In the genomic region with DNA sequence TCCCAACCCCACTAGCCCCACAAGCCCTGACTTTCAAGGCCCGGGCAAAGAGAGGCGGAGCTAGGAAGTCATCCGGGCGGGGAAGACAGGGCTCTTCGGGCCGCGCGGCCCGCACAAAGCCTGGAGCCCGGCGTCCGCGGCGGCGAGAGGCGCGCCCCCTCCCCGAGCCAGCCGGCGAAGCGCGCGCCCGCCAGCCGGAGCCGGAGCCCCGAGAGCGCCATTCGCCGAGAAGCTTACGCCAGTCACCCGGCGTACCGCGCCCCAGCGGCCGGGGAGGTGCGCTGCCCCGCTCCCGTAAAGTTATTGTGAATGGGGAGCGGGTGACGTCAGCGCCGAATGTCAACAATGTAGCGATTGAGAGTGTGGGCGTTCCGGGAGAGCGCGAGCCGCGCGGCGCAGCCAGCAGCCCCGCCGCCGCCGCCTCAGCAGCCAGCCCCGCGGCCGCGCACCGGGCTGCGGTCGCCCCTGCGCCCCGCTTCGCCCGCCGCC, we compare ENCODE assay signal across 9 mouse cellular contexts. TPM values are rescaled to one million over a fixed set of nuclear protein-coding genes. Genes with fewer than 3 reads are reported as not detected.
DNase-seq lines count a peak whose midpoint lies in the region; ATAC-seq and TF ChIP-seq lines count a peak whose summit lies in the region.
"Had no signal": no experiment of that assay in that cellular context is flagged by ENCODE, and none has a peak within 500 bp of the region (broad histone marks: within the 10 kb centered on the region; RNA-seq: fewer than 3 reads in every experiment).

A gene (plus strand): TSS at position 439 of the 489 bp plus-strand sequence.

- no peak for TF ChIP-seq POLR2A in CH12.LX (IDR thresholded peaks at IDR 0.05; ENCODE audit: low read depth, low read length)

- H3K4me1 ChIP-seq in CH12.LX (ENCODE audit: control insufficient read depth in 1 of 2, insufficient read depth in 2 of 2) = peaks cover 0 to 11% of the 10 kb centered on the region in 2 experiments; a peak in 2 of 4 replicates
- H3K4me1 ChIP-seq in forebrain, embryonic 14.5 days (ENCODE audit: control insufficient read depth, insufficient read depth, low read length) = peaks cover 31% of the 10 kb centered on the region
- peaks cover 13% of the 10 kb centered on the region for H3K4me1 ChIP-seq in liver, postnatal 0 days (ENCODE audit: insufficient read depth)
- peaks cover 42% of the 10 kb centered on the region for H3K4me1 ChIP-seq in neural tube, embryonic 15.5 days

- under 1% methylated on average over 48 of the region's 69 CpGs for WGBS in forebrain, embryonic 14.5 days
- WGBS in liver, postnatal 0 days (ENCODE audit: insufficient replicate concordance) = 0% methylated on average over 49 of the region's 69 CpGs
- under 1% methylated on average over 50 of the region's 69 CpGs for WGBS in neural tube, embryonic 15.5 days

- TF ChIP-seq EP300 in CH12.LX (IDR thresholded peaks at IDR 0.05; ENCODE audit: low read length) = no peak
- no peak for TF ChIP-seq EP300 in liver, postnatal 0 days (IDR thresholded peaks at IDR 0.05; ENCODE audit: low read depth)

- peak; percentile 88 for ATAC-seq in forebrain, embryonic 14.5 days
- ATAC-seq in liver, postnatal 0 days = peak; percentile 86
- ATAC-seq in neural tube, embryonic 15.5 days (ENCODE audit: low FRiP score) = peak; percentile 85

- peaks cover 81% of the 10 kb centered on the region for H3K27me3 ChIP-seq in CH12.LX (replicated peaks)
- H3K27me3 ChIP-seq in forebrain, embryonic 14.5 days (replicated peaks; ENCODE audit: control insufficient read depth, insufficient read depth, low read length) = no peaks in the 10 kb centered on the region
- peaks cover 7% of the 10 kb centered on the region for H3K27me3 ChIP-seq in liver, postnatal 0 days (ENCODE audit: insufficient read depth, low read length)
- no peaks in the 10 kb centered on the region for H3K27me3 ChIP-seq in neural tube, embryonic 15.5 days (replicated peaks)

- H3K4me2 ChIP-seq in CH12.LX (ENCODE audit: insufficient read depth, low read depth, poor library complexity, severe bottlenecking) = peak within 1 kb of the TSS; percentile 90
- H3K4me2 ChIP-seq in forebrain, embryonic 14.5 days (ENCODE audit: low read length) = peak within 1 kb of the TSS; percentile 82
- peak within 1 kb of the TSS; percentile 93 for H3K4me2 ChIP-seq in liver, postnatal 0 days (ENCODE audit: low read depth, low read length)
- H3K4me2 ChIP-seq in neural tube, embryonic 15.5 days = peak within 1 kb of the TSS; percentile 86

- DNase-seq in CH12.LX (ENCODE audit: extremely low read depth) = peak; percentile 56
- DNase-seq in c-Kit-positive CD71-negative TER-119-negative erythroid progenitor cells, embryonic 14.5 days (ENCODE audit: low read depth) = peak; percentile 88
- peak; percentile 97 for DNase-seq in forebrain, embryonic 14.5 days (ENCODE audit: low spot score)
- DNase-seq in heart, postnatal 14 days = peak; percentile 88 to 90
- peak; percentile 93 for DNase-seq in layer of hippocampus, adult 11-12 months (ENCODE audit: low spot score)
- peak; percentile 90 for DNase-seq in liver, postnatal 0 days
- DNase-seq in testis, postnatal 14 days (ENCODE audit: low spot score) = peak; percentile 90

- H3K4me3 ChIP-seq in CH12.LX (replicated peaks in 1 of 3; ENCODE audit: low read depth in 2 of 3, low read length in 2 of 3, poor library complexity in 1 of 3) = peak within 1 kb of the TSS in 2 of 3 experiments; percentile 57 to 68
- peak within 1 kb of the TSS; percentile 100 for H3K4me3 ChIP-seq in forebrain, embryonic 14.5 days (ENCODE audit: low read depth, low read length)
- peak within 1 kb of the TSS; percentile 86 for H3K4me3 ChIP-seq in liver, postnatal 0 days (ENCODE audit: low read depth, low read length)
- H3K4me3 ChIP-seq in neural tube, embryonic 15.5 days (replicated peaks) = peak within 1 kb of the TSS; percentile 93

- no peaks in the 10 kb centered on the region for H3K36me3 ChIP-seq in CH12.LX (replicated peaks in 1 of 2; ENCODE audit: control insufficient read depth in 1 of 2, insufficient read depth in 1 of 2, low read length in 1 of 2)
- no peaks in the 10 kb centered on the region for H3K36me3 ChIP-seq in forebrain, embryonic 14.5 days (ENCODE audit: control insufficient read depth, insufficient read depth, low read length)
- no peaks in the 10 kb centered on the region for H3K36me3 ChIP-seq in liver, postnatal 0 days (replicated peaks; ENCODE audit: insufficient read depth, low read length)
- no peaks in the 10 kb centered on the region for H3K36me3 ChIP-seq in neural tube, embryonic 15.5 days

- in situ Hi-C loops in CH12.LX (cut with MboI; ENCODE audit: low pct_ligation_motif_present, low pct_unique_long_range_greater_than_20kb, low sequenced_read_pairs) = no loop called here

- TF ChIP-seq CTCF in CH12.LX (conservative IDR thresholded peaks at IDR 0.05 in 1 of 2, IDR thresholded peaks at IDR 0.05 in 1 of 2; ENCODE audit: low read depth in 2 of 2, low read length in 2 of 2) = no peak
- TF ChIP-seq CTCF in liver, postnatal 0 days (IDR thresholded peaks at IDR 0.05; ENCODE audit: low read depth) = peak; percentile 37

- TF ChIP-seq RAD21 in CH12.LX (IDR thresholded peaks at IDR 0.05; ENCODE audit: low read depth, low read length) = no peak

- dilution Hi-C loops in CH12.LX (cut with MboI; ENCODE audit: extremely low pct_ligation_motif_present, extremely low pct_unique_long_range_greater_than_20kb, low sequenced_read_pairs) = no loop called here

- H3K79me2 ChIP-seq in CH12.LX (replicated peaks; ENCODE audit: control insufficient read depth, extremely low read depth, insufficient read depth, poor library complexity, severe bottlenecking) = no peaks in the 10 kb centered on the region

- intact Hi-C loops in heart, postnatal 14 days (cut with DNase I) = loop anchor here (2.0 to 5.0 kb wide), 3 partner anchors 41 to 334 kb away; no protein-coding TSS in a partner anchor

- no peak within 1 kb of the TSS for H3K9ac ChIP-seq in CH12.LX (ENCODE audit: insufficient read depth, low read depth)
- H3K9ac ChIP-seq in forebrain, embryonic 14.5 days (ENCODE audit: low read length) = peak within 1 kb of the TSS; percentile 97
- H3K9ac ChIP-seq in liver, postnatal 0 days (replicated peaks) = peak within 1 kb of the TSS; percentile 92
- peak within 1 kb of the TSS; percentile 95 for H3K9ac ChIP-seq in neural tube, embryonic 15.5 days (replicated peaks)

- no peaks in the 10 kb centered on the region for H3K9me3 ChIP-seq in CH12.LX (replicated peaks; ENCODE audit: low read length)
- H3K9me3 ChIP-seq in forebrain, embryonic 14.5 days (replicated peaks; ENCODE audit: control insufficient read depth, low read length) = no peaks in the 10 kb centered on the region
- H3K9me3 ChIP-seq in liver, postnatal 0 days (ENCODE audit: low read length) = no peaks in the 10 kb centered on the region
- H3K9me3 ChIP-seq in neural tube, embryonic 15.5 days (replicated peaks) = no peaks in the 10 kb centered on the region

- no peak within 1 kb of the TSS for H3K27ac ChIP-seq in CH12.LX (ENCODE audit: insufficient read depth, low read depth)
- H3K27ac ChIP-seq in forebrain, embryonic 14.5 days (ENCODE audit: low read depth, low read length) = peak within 1 kb of the TSS; percentile 98
- peak within 1 kb of the TSS; percentile 95 for H3K27ac ChIP-seq in liver, postnatal 0 days (ENCODE audit: low read depth)
- peak within 1 kb of the TSS; percentile 99 for H3K27ac ChIP-seq in neural tube, embryonic 15.5 days (replicated peaks)
- H3K27ac ChIP-seq: macrophage had no signal

TF ChIP-seq in CH12.LX, 34 proteins besides CTCF, POLR2A, EP300 and RAD21:
- TF ChIP-seq CHD2 (IDR thresholded peaks at IDR 0.05; ENCODE audit: low read length) (no peak), TBP (conservative IDR thresholded peaks at IDR 0.05; ENCODE audit: low read depth, low read length) (no peak), HCFC1 (IDR thresholded peaks at IDR 0.05; ENCODE audit: low read depth, low read length) (no peak), UBTF (IDR thresholded peaks at IDR 0.05; ENCODE audit: low read depth, low read length) (no peak), ZKSCAN1 (IDR thresholded peaks at IDR 0.05; ENCODE audit: borderline replicate concordance, low read depth, low read length) (no peak), USF1 (IDR thresholded peaks at IDR 0.05; ENCODE audit: low read depth, low read length) (no peak), JUN (IDR thresholded peaks at IDR 0.05; ENCODE audit: insufficient read depth, low read depth, low read length) (no peak), MEF2A (IDR thresholded peaks at IDR 0.05; ENCODE audit: borderline replicate concordance, low read depth, low read length) (no peak), BHLHE40 (IDR thresholded peaks at IDR 0.05; ENCODE audit: low read depth, low read length) (no peak), ZC3H11A (IDR thresholded peaks at IDR 0.05; ENCODE audit: low read depth, low read length) (no peak), MAFK (IDR thresholded peaks at IDR 0.05; ENCODE audit: insufficient replicate concordance, low read length) (no peak), MAX (IDR thresholded peaks at IDR 0.05; ENCODE audit: low read length) (no peak), MAZ (IDR thresholded peaks at IDR 0.05; ENCODE audit: low read depth, low read length) (no peak), GABPA (IDR thresholded peaks at IDR 0.05; ENCODE audit: insufficient replicate concordance, low read depth, low read length) (no peak), JUND (conservative IDR thresholded peaks at IDR 0.05; ENCODE audit: low read depth, low read length) (no peak), ELF1 (IDR thresholded peaks at IDR 0.05; ENCODE audit: low read depth, low read length) (no peak)

RNA-seq across cellular contexts. Expression of the gene that starts here (rescaled TPM):
- 0.29 TPM in 1 of 2 replicates, not detected in the other for total RNA-seq in CH12.LX (2012; rRNA removed)
- 0.03 TPM in 1 of 2 replicates, not detected in the other for total RNA-seq in CH12.LX (2014; rRNA removed)
- polyA plus RNA-seq in CH12.LX (2012; ENCODE audit: insufficient read length, low read depth) = 0.11 and 0.27 TPM in 2 replicates
- polyA plus RNA-seq in forebrain, embryonic 14.5 days (2014; fragmentation: Nextera tagmentation; extraction: Ambion mirVana) = 21.9 and 26.0 TPM in 2 replicates
- total RNA-seq in heart, postnatal 14 days (2021) = 10 to 100 TPM; 11.2 TPM
- 2.7 and 4.3 TPM in 2 replicates for polyA plus RNA-seq in liver, postnatal 0 days (2015; fragmentation: Nextera tagmentation; extraction: Ambion mirVana)
- polyA plus RNA-seq in neural tube, embryonic 15.5 days (2015; fragmentation: Nextera tagmentation; extraction: Ambion mirVana) = 19.0 and 24.3 TPM in 2 replicates

Comparison
In these comparisons a context has a peak if more than half of its experiments do, and no peak if none do; other contexts are left out.
1. RNA of the gene that starts here (total RNA-seq): 11.2 TPM in heart, postnatal 14 days; 0.03 to 0.29 TPM in CH12.LX; every median in the first group is over 4 times any median in the second.
2. Peak in DNase-seq, H3K4me3 ChIP-seq and H3K4me2 ChIP-seq in CH12.LX; RNA of the gene not detected or under 1 TPM.
3. Peak in every context shown above with its lines, with median percentiles within 50 percentile points of each other: DNase-seq, H3K4me2 ChIP-seq, H3K4me3 ChIP-seq and ATAC-seq.